Mouse (Mus musculus) pancreas, adult 10 weeks (tissue): ENCODE results near the gene Irx3. TPM values are rescaled to one million over a fixed set of nuclear protein-coding genes. Genes with fewer than 3 reads are reported as not detected.

Source experiments
- polyA plus RNA-seq: library from polyadenylated mRNA; stranded (reverse); fragments of 350-450 nt; fragmentation: Illumina TruSeq; extraction: RNeasy Lipid Tissue Mini Kit (QIAGEN cat#74804); gene quantifications from one replicate; pipeline ENCODE4 v1.2.3, GENCODE M21; 2015; ENCODE audit warnings: low read depth, low replicate concordance; ENCODE audit not compliant: insufficient read depth

The Irx3 gene
- polyA plus RNA-seq = 1.7 TPM

GRCm38 (mm10) chr8:91801839-91802238, at the start of gene Irx3:
Gene Irx3, minus strand, starts transcription at chr8:91802067.

